Mouse (Mus musculus): ENCODE results near the gene Glul.
A peak's percentile ranks its signal among the peaks of the same experiment; 100 is the strongest.

The Glul gene

DNA sequence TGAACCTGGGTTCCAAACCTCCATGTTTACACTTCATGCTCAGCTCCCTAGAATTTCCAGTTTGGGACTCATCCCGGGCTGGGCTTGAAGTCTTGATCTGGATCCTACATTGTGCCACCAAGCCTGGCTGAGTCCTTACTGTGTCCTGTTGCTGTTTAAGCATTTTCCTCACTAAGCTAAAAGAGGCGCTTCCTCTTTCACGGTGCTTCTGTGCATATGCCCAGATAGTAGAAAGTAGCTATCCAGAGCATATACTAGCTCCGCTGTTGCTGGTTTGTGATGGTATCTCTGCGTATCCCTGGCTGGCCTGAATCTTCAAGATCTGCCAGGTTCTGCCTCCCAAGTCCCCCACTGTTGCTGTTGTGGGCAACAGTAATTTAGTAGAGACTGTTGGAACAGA lies 10.7 kb downstream of the Glul start:
- no peak for DNase-seq

DNA sequence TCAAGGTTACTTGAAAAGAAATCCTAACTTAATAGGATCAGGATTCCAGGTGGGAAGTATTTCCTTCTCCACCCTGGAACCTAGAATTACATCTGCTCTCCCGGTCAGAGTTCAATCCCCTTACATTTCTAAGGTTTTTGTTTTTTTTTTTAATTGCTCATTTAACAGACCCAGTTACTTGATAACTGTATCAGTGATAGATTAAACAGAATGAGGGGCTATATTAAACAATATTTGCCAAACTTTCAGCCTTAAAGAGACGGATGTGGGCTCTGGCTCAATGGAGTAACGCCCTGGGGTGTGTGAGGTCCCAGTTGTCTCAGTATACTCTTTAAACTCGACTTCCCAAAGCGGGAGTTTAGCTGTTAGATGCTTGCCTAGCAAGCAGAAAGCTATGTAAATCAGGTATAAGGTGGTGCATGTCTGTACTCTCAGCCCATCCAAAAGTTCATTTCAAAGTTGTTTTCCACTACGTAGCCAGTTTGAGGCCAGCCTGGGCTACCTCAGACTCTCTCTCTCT lies 11.6 kb downstream of the Glul start:
- DNase-seq, result no peak

DNA sequence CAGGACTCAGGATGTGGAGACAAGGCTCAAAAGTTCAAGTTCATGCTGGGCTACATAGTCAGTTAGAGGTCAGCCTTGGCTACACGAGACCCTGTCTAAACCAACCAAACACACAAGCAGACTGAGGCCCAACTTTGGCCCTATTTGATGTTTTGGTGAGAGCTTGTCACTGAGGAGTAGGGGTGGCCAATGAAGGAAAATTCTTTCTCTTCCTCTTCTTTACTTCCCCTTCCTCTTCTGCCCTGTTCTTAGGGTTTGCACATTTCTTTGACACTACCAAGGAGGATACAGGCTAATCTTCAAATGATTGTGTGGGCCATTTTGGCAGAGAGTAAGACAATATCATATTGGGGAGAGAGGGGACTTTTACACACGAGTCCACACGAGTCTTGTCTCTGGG lies 14.1 kb downstream of the Glul start:
- DNase-seq, result no peak

GRCm38 (mm10) chr1:153918521-153919206 lies 18.9 kb downstream of the Glul start:
- peak; percentile 26 for DNase-seq

- no peak for DNase-seq
Measured at GRCm38 (mm10) chr1:153921642-153922041, 21.9 kb downstream of the Glul start.

GRCm38 (mm10) chr1:153922571-153923021 lies 22.9 kb downstream of the Glul start:
- no peak for DNase-seq

GRCm38 (mm10) chr1:153924395-153925385 lies 24.9 kb downstream of the Glul start:
- DNase-seq, result no peak

GRCm38 (mm10) chr1:153930431-153930830 lies 30.7 kb downstream of the Glul start:
- no peak for DNase-seq

DNA sequence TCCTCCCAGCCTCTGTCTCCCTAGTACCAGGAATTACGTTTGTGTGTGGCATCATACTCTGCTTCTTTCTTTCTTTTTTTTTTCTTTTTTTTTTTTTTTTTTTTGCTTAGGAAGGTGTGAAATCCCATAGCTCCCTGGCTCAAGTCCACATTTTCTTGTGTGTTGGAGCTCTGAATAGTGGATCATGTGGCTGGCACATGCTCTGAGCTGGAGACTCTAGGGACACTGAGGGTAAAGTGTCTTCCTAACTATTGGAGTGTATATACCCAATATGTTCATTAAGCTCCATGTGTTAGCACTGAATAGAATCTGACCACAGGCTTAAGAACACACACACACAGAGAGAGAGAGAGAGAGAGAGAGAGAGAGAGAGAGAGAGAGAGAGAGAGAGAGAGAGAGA lies 34.0 kb downstream of the Glul start:
- DNase-seq, result no peak

DNA sequence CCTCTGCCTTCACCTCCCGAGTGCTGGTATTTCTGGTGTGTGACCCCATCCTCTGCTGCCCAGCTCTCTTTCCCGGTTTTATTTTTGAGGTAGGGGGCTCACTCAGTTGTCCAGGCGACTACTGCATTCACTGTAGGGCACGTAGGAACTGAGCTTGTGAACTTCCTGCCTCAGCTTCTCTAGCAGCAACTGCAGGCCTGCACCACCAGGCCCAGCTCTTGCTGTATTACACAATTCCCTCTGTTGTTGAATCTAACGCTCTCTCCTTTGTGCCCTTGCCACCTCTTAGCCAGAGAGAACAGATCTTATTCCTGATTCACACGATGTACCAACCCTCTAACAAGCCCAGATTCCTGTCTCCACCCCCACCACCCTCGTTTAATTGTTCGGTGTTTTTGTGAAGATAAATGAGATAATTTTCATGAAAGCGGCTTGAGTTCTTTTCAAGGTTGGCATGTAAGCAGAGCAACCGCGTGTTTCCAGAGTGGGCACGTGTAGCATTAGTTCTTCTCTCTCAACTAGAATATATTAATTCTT lies 36.2 kb downstream of the Glul start:
- no peak for DNase-seq

GRCm38 (mm10) chr1:153937025-153937424 lies 37.3 kb downstream of the Glul start:
- no peak for DNase-seq

DNA sequence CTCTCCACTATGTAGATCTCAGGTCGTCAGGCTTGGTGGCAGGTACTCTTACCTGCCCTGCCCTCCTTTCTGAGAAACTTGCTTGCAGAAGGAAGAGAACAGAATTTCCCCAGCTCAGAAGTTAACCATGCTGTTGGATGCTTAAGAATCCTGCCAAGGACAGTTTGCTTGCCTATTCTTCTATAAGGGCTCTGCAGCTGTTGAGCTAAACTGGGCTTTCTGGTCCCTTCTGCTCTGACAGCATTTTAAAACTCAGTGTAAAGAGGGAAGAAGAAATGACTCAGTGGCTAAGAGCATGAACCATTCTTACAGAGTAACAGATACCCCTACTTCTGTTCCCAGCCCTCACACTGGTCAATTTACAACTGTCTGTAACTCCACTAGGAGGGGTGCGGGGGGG lies 41.2 kb downstream of the Glul start:
- no peak for DNase-seq

DNA sequence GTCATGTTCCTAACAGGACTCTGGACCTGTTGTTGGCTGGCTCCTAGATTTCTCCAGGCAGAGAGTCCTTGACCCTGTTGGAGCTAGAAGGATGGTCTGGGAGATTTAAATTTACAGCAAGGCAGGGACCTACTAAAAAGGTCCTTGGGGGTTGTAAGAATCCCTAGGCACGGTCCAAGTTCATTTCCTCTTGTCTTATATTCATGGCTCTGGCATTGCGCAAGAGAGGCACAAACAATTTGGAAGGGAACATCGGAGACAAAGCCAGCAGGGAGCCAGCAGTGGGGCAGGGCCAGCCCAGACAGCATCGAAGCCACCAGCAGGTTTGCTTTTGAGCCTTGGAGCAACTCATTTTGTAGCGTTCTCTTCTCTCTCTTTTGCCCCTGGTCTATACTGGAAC lies 45.4 kb downstream of the Glul start:
- DNase-seq, result no peak

GRCm38 (mm10) chr1:153946971-153947370 lies 47.2 kb downstream of the Glul start:
- no peak for DNase-seq

DNA sequence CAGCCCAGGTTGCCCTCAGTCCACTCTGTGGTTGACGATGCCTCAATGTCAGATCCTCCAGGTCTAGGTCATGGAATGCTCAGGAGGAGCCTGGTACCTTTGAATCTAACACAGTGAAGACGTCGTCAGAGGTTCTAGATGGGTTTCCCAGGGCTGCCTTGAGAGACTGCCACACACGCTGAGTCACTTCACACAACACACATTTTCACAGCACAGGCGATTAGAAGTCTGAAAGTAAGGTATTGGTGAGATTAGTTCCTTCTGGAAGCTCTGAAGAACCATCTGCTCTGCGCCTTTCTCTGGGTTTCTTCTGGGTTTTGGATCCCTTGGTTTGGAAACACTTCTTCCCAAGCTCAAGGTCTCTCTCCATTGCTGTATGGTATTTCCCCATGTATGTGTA lies 48.1 kb downstream of the Glul start:
- no peak for DNase-seq

GRCm38 (mm10) chr1:153953232-153953631 lies 53.5 kb downstream of the Glul start:
- no peak for DNase-seq

GRCm38 (mm10) chr1:153953797-153954196 lies 54.1 kb downstream of the Glul start:
- no peak for DNase-seq

DNA sequence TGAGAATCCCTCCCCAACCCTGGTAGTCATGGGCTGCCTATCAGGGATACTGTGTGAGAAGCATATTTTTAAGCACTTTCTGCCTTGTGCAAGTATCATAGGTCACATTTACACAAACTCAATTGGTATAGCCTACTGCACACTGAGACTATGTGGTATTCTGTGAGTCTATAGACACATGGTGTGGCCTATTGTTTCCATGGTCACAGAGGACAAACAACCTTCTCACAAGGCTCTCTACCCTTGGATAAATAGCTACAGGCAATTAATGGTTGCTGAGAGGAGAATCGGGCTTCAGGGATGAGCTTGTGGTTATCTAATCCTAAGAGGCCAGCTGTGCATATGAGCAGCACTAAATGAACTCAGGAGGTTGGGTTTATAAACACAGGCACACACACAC lies 58.1 kb downstream of the Glul start:
- no peak for DNase-seq
